Mouse (Mus musculus) cerebellum, adult 2 months (tissue): Measurements from ENCODE around the gene Slc22a5.

Experiments
- CTCF ChIP-seq: fragments of 200-500 bp; IDR thresholded peaks from 2 replicates; pipeline ENCODE4 v1.5.1; 2011; ENCODE audit warnings: low read depth, mild to moderate bottlenecking, control low read depth, low read length, moderate library complexity, borderline replicate concordance; ENCODE audit not compliant: insufficient read depth
- POLR2A ChIP-seq: fragments of 200-500 bp; IDR thresholded peaks from 2 replicates; pipeline ENCODE4 v1.6.1; 2011; ENCODE audit warnings: low read length, control low read depth, borderline replicate concordance; ENCODE audit not compliant: insufficient read depth

GRCm38 (mm10) chr11:53908686-53909085 lies 17.2 kb upstream of the Slc22a5 start:
- no peak for TF ChIP-seq POLR2A
- TF ChIP-seq CTCF = no peak
